Mouse (Mus musculus) Patski (cell line): ENCODE measurements around the gene Zfp663. TPM values are rescaled to one million over a fixed set of nuclear protein-coding genes. Genes with fewer than 3 reads are reported as not detected.

Source experiments
- ATAC-seq: fragments of 100-300 bp; one replicate; pipeline ENCODE4 v1.8.0; 2021
- CTCF ChIA-PET: fragments of 350-600 bp; sonication (Branson Sonifier 250); formaldehyde crosslinking; loops from one replicate; lab custom pipeline; 2022; ENCODE audit warnings: inconsistent platforms; lab: Charles Lee
- POLR2A ChIA-PET: fragments of 350-600 bp; sonication (Branson Sonifier 250); formaldehyde crosslinking; loops from one replicate; lab custom pipeline; 2022; ENCODE audit warnings: antibody characterized with exemption, inconsistent platforms; lab: Charles Lee
- DNase-seq: peaks from one replicate; pipeline ENCODE4 v3.0.0-alpha.2; 2011; ENCODE audit warnings: low read depth, low spot score
- H3K27me3 ChIP-seq: fragments of 371-371 bp; one replicate; pipeline ENCODE4 v1.5.1; 2021
- CTCF ChIP-seq: fragments of 100-300 bp; IDR thresholded peaks from one replicate; pipeline ENCODE4 v1.5.1; 2021
- in situ Hi-C: fragments of 300-500 bp; cut with MboI; formaldehyde crosslinking; loops from 3 replicates; pipeline ENCODE4 v1.11.1; 2018; ENCODE audit warnings: low pct_unique_long_range_greater_than_20kb, mixed read lengths
- polyA plus RNA-seq: library from polyadenylated mRNA; unstranded; gene quantifications from one replicate; pipeline ENCODE4 v1.2.3, GENCODE M21; 2021

The Zfp663 gene
- polyA plus RNA-seq, 1 experiment from 2014 or later: not detected

DNA sequence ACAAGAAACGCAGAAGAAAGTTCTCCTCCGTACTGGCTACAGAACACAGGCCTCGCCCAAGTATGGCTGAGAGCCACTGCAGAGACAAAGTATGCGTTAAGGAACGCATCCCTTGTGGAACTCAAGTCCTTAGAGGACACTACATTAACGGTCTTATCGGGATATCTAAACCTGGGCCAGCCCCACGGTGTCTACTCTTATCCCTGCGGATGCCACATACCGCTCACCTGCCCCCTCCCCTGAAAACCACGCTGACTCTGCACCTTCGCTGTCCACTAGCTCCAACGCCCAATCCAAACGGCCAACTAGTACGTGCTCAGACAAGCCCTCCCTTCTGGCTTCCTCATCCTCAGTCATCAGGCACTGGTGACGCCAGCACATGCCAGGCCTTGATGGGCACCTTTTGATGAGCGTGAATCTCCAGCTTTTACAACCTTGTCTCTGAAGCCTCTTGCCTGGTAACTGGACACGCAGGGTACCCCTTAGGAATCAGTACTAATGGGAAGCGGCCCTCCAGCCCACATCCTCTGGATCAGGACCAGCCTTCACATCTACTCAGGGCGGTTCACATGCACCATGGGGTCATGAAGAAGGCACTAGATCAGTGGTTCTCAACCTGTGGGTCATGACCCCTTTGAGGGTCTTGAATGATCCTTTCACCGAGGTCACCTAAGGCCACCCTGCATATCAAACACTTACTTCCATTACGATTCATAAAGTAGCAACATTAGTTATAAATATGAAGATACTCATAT lies 46.4 kb downstream of the Zfp663 start:
- ChIA-PET POLR2A (no interaction called here), CTCF (no interaction called here)
- no peaks in the 10 kb centered on the region for H3K27me3 ChIP-seq
- no peak for ATAC-seq
- DNase-seq: no peak
- in situ Hi-C loops: no loop called here
- TF ChIP-seq CTCF: no peak

- ATAC-seq (no peak), DNase-seq (no peak)
- in situ Hi-C loops: no loop called here
- no peaks in the 10 kb centered on the region for H3K27me3 ChIP-seq
- ChIA-PET CTCF (no interaction called here), POLR2A (no interaction called here)
- TF ChIP-seq CTCF: no peak
Measured at GRCm38 (mm10) chr2:165321381-165321888, 47.1 kb downstream of the Zfp663 start.

DNA sequence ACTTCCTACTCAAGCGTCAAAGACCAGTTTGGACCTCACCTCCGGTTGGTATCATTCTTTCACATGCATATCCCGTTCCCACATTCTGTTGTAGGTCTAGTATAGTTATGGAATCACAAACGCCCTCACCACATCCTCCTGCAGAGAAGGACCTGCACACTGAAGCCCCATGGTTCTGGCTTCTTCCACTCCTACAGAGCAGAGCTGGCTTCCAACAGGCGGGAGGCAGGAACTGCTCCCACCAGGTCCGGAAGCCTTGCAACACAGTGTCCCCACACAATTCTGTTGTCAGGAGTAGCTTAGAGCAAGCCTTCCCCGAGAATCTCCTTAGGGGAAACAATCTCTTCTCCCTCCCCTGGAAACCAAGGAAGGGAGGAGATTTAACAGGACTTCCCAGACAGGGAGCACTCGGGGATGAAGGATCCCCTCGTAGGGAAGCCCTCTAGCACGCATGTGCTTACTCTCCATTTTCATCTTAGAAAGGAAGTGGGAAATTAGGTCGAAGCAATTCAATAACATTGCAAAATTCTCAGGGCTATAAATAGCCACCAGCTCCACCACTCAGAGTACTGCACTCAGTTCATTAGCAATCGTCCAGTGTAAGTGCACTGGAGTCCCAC lies 47.9 kb downstream of the Zfp663 start:
- in situ Hi-C loops: no loop called here
- TF ChIP-seq CTCF: no peak

GRCm38 (mm10) chr2:165319503-165319902 lies 49.0 kb downstream of the Zfp663 start:
- H3K27me3 ChIP-seq: no peaks in the 10 kb centered on the region
- ChIA-PET CTCF (no interaction called here), POLR2A (no interaction called here)
- in situ Hi-C loops: no loop called here
- DNase-seq (no peak), ATAC-seq (no peak)
- TF ChIP-seq CTCF: no peak

More for the DNA sequence above, 47.9 kb downstream of the Zfp663 start:
- no peaks in the 10 kb centered on the region for H3K27me3 ChIP-seq
- ChIA-PET CTCF (no interaction called here), POLR2A (no interaction called here)
- no peak for DNase-seq
- ATAC-seq: no peak

- in situ Hi-C loops: no loop called here
- no peak for TF ChIP-seq CTCF
- ChIA-PET POLR2A (no interaction called here), CTCF (no interaction called here)
- ATAC-seq (no peak), DNase-seq (no peak)
- H3K27me3 ChIP-seq: no peaks in the 10 kb centered on the region
Measured at GRCm38 (mm10) chr2:165318941-165319340, 49.6 kb downstream of the Zfp663 start.

DNA sequence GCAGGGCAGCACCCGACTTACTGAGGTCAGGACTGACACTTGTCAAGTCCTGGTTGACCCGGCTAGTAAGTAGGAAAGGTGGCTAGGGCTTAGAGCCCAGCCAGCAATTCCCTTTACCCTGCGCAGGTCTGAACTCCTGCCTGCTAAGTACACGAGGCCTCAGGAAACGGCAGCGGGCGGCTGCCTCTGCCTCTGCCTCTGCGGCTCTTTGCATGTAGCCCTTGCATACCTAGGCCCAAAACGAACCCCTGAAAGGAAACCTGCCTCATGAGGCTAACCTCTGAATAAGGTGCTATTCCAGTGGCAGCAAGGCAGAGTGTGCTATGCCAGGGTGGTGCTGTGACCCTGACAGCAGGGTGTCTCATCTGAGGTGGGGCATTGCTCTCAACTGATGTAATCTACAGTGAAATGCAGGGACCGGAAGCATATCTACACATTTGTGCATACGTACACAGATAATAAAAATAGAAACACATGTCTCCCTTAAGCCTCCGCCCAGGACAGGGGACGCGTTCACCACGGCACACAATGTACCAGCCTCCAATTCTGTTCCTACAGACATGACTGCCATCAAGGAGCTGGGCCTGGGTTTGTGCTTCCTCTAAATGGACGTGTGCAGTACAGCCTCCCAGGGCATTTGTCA lies 50.8 kb downstream of the Zfp663 start:
- in situ Hi-C loops: no loop called here
- DNase-seq (no peak), ATAC-seq (no peak)
- TF ChIP-seq CTCF: no peak
- no peaks in the 10 kb centered on the region for H3K27me3 ChIP-seq
- ChIA-PET POLR2A (no interaction called here), CTCF (no interaction called here)

DNA sequence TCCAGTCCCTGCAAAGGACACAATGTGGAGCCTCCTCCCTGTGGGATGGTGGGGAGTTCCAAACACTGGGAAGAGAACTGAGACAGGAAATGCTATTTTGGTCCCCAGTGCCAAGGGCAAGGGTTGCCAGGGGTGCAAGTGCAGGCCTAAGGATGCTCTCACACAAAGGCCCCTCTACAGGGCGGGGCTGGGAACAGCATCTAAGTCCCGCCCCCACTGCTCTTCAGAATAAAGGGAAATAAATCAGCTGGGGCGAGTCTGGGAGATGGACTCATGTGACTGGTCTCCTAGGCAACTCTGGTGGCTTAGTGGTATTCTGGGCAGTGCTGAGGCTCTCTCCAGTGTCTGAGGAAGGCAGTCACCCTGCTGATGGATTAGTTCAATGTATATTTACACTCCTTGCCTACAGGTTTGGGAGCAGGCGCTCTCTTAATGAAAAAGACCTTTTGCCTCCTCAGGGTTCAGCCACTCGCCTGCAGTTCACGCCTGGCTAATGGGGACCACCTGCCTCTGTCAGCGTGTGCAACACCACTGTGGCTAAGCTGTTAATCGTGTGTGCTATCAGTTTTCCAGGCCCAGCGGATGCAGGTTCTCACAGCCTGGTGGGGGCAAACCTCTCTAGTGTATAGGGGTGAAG lies 51.6 kb downstream of the Zfp663 start:
- ATAC-seq (peak; percentile 33), DNase-seq (no peak)
- TF ChIP-seq CTCF: no peak
- in situ Hi-C loops: no loop called here
- ChIA-PET CTCF (no interaction called here), POLR2A (interaction anchor here (0.8 kb wide), 1 partner anchor 28 kb away, joined by 3 read pairs; no protein-coding TSS in a partner anchor)
- H3K27me3 ChIP-seq: no peaks in the 10 kb centered on the region

DNA sequence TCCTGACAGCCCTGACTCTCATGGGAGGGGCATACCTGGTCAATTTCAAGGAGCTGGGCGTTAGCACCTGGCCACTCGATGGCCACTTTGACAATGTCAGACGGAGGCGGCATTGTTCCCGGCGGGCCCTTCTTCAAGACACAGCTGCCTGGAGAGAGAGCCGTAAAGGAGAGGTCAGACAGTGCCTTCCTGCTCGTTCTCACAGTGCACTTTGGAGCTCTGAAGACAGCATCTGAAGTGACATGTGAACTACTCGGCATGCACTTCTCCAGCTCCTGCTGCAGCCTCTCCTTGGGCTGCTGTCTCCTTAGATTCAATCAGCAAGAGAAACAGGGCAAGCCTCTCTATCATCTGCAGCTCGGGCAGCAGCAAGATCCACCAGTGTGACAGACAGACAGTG lies 52.3 kb downstream of the Zfp663 start:
- in situ Hi-C loops: no loop called here
- ChIA-PET CTCF (no interaction called here), POLR2A (no interaction called here)
- no peak for TF ChIP-seq CTCF
- ATAC-seq (no peak), DNase-seq (no peak)
- no peaks in the 10 kb centered on the region for H3K27me3 ChIP-seq

DNA sequence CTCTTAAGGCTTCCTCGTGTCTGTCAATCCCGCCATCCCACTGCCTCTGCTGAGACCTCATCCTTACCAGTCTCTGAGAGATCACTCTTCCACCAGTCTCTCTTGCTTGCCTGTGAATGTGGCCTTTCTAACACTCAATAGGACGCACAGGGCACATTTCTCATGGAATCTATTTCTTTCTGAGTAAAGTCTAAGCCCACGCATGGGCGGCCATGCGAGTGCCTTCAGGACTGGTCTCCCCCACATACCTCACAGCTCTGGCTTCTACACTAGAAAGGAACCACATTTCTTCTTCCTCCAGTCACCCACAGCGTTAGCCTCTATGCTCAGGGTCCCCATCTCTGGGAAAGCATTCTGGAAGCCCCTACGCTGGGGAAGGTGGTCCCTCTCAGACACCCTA lies 54.3 kb downstream of the Zfp663 start:
- no peak for DNase-seq
- no peaks in the 10 kb centered on the region for H3K27me3 ChIP-seq
- in situ Hi-C loops: no loop called here
- no peak for ATAC-seq
- ChIA-PET CTCF (no interaction called here), POLR2A (no interaction called here)
- no peak for TF ChIP-seq CTCF

DNA sequence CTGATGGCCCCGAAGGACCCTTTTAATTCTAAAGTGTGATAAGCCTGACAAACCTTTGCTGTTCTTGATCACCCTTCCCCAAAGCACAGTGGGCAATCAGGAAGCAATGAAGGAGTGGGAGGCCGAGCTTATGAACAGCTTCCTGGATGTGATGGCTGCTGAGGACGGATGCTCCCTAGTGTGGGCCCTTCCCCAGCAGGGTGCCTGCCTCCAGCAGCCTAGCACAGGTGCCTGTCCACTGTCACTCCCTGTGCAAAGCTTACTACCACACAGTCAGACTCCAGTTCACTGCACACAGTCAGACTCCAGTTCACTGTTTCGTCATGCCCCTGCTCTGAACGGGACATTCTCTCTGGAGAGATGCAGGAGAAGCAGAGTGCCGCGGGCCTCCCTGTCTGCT lies 56.1 kb downstream of the Zfp663 start:
- no peak for DNase-seq
- in situ Hi-C loops: no loop called here
- ATAC-seq: no peak
- no peaks in the 10 kb centered on the region for H3K27me3 ChIP-seq
- no peak for TF ChIP-seq CTCF
- ChIA-PET CTCF (no interaction called here), POLR2A (interaction anchor here (0.6 kb wide), 1 partner anchor 33 kb away, joined by 3 read pairs; no protein-coding TSS in a partner anchor)
